Mouse (Mus musculus) limb, embryonic 15.5 days (tissue): ENCODE measurements at regions not wholly inside any gene's neighbourhood (a gene's known extent, or its start where the extent isn't known, plus 50 kb on each side); places are given as distances from the start of the nearest gene placed in this dataset.
A peak's percentile ranks its signal among the peaks of the same experiment; 100 is the strongest.

Source experiments
- ATAC-seq: fragments of 200-750 bp; cut with Nextera tagmentation; 2 replicates; pipeline ENCODE4 v1.8.0; 2017; ENCODE audit warnings: low read depth, moderate TSS enrichment; ENCODE audit not compliant: insufficient number of reproducible peaks, low FRiP score, low TSS enrichment
- H3K27ac ChIP-seq: fragments of 300-500 bp; sonication (generic); 2 replicates; pipeline ENCODE4 v1.5.1; 2015; ENCODE audit warnings: moderate library complexity, mild to moderate bottlenecking, inconsistent platforms
- H3K27me3 ChIP-seq: fragments of 300-500 bp; sonication (generic); 2 replicates; pipeline ENCODE4 v1.6.1; 2015; ENCODE audit warnings: inconsistent platforms
- H3K36me3 ChIP-seq: fragments of 300-500 bp; sonication (generic); 2 replicates; pipeline ENCODE4 v1.6.1; 2015; ENCODE audit warnings: inconsistent platforms
- H3K4me1 ChIP-seq: fragments of 300-500 bp; sonication (generic); 2 replicates; pipeline ENCODE4 v1.6.1; 2015; ENCODE audit warnings: inconsistent platforms
- H3K4me2 ChIP-seq: fragments of 300-500 bp; sonication (generic); 2 replicates; pipeline ENCODE4 v1.6.1; 2015; ENCODE audit warnings: mild to moderate bottlenecking, inconsistent platforms
- H3K4me3 ChIP-seq: fragments of 300-500 bp; sonication (generic); 2 replicates; pipeline ENCODE4 v1.5.1; 2015; ENCODE audit warnings: mild to moderate bottlenecking, inconsistent platforms
- H3K9ac ChIP-seq: fragments of 300-500 bp; sonication (generic); 2 replicates; pipeline ENCODE4 v1.6.1; 2015; ENCODE audit warnings: inconsistent platforms
- H3K9me3 ChIP-seq: fragments of 300-500 bp; sonication (generic); 2 replicates; pipeline ENCODE4 v1.6.1; 2016; ENCODE audit warnings: inconsistent platforms
- WGBS: fragments of 180-500 bp; shearing (Covaris S2); methylation state at CpG from one replicate; pipeline ENCODE4 v1.1.7; 2015; 5-methylcytosine and 5-hydroxymethylcytosine counted together

- H3K27ac ChIP-seq = no peak overlapping the region
- H3K4me3 ChIP-seq = no peak overlapping the region
- H3K9me3 ChIP-seq = no peaks in the 10 kb centered on the region; the same call in 1 of the 2 replicates
- H3K9ac ChIP-seq = no peak overlapping the region
- ATAC-seq = no peak
- no peaks in the 10 kb centered on the region for H3K36me3 ChIP-seq
- H3K4me2 ChIP-seq = no peak overlapping the region
- no peaks in the 10 kb centered on the region for H3K27me3 ChIP-seq
- WGBS = 83% methylated on average over 7 of the region's 7 CpGs
- no peaks in the 10 kb centered on the region for H3K4me1 ChIP-seq
Observed at GRCm38 (mm10) chr8:109085134-109085533, 408.7 kb upstream of the Pmfbp1 start.

GRCm38 (mm10) chr8:109087781-109088180 lies 406.0 kb upstream of the Pmfbp1 start:
- Histone ChIP-seq H3K27me3 (no peaks in the 10 kb centered on the region), H3K36me3 (no peaks in the 10 kb centered on the region), H3K9me3 (no peaks in the 10 kb centered on the region), H3K4me2 (no peak overlapping the region), H3K4me1 (no peaks in the 10 kb centered on the region), H3K9ac (no peak overlapping the region), H3K27ac (no peak overlapping the region), H3K4me3 (no peak overlapping the region)
- 33% methylated on average over 1 of the region's 1 CpGs for WGBS
- ATAC-seq = no peak

- whole genome bisulfite sequencing = 92% methylated on average over 15 of the region's 15 CpGs
Observed at GRCm38 (mm10) chr8:109099671-109100070, 394.2 kb upstream of the Pmfbp1 start.

GRCm38 (mm10) chr8:109101416-109101815 lies 392.4 kb upstream of the Pmfbp1 start:
- Histone ChIP-seq H3K9ac (no peak overlapping the region), H3K4me3 (no peak overlapping the region), H3K27me3 (no peaks in the 10 kb centered on the region), H3K9me3 (no peaks in the 10 kb centered on the region), H3K36me3 (no peaks in the 10 kb centered on the region), H3K4me1 (peaks cover 13% of the 10 kb centered on the region), H3K27ac (no peak overlapping the region), H3K4me2 (no peak overlapping the region)
- 85% methylated on average over 5 of the region's 5 CpGs for WGBS
- no peak for ATAC-seq

More at GRCm38 (mm10) chr8:109099671-109100070, 394.2 kb upstream of the Pmfbp1 start:
- no peak for ATAC-seq
- no peaks in the 10 kb centered on the region for H3K9me3 ChIP-seq
- H3K4me2 ChIP-seq = no peak overlapping the region
- no peaks in the 10 kb centered on the region for H3K36me3 ChIP-seq
- H3K27ac ChIP-seq = no peak overlapping the region
- no peaks in the 10 kb centered on the region for H3K4me1 ChIP-seq
- no peaks in the 10 kb centered on the region for H3K27me3 ChIP-seq
- no peak overlapping the region for H3K9ac ChIP-seq
- no peak overlapping the region for H3K4me3 ChIP-seq

GRCm38 (mm10) chr8:109104798-109105326 lies 389.0 kb upstream of the Pmfbp1 start:
- Histone ChIP-seq H3K9ac (no peak overlapping the region), H3K27ac (no peak overlapping the region), H3K4me2 (no peak overlapping the region), H3K4me3 (no peak overlapping the region), H3K4me1 (peaks cover 21% of the 10 kb centered on the region), H3K9me3 (no peaks in the 10 kb centered on the region), H3K36me3 (no peaks in the 10 kb centered on the region), H3K27me3 (no peaks in the 10 kb centered on the region)
- WGBS = 31% methylated on average over 6 of the region's 6 CpGs
- no peak for ATAC-seq

- H3K4me1 ChIP-seq = peaks cover 21% of the 10 kb centered on the region
- no peak overlapping the region for H3K9ac ChIP-seq
- H3K36me3 ChIP-seq = no peaks in the 10 kb centered on the region
- H3K9me3 ChIP-seq = no peaks in the 10 kb centered on the region
- no peak overlapping the region for H3K27ac ChIP-seq
- no peaks in the 10 kb centered on the region for H3K27me3 ChIP-seq
- H3K4me3 ChIP-seq = no peak overlapping the region
- 12% methylated on average over 6 of the region's 6 CpGs for WGBS
- no peak for ATAC-seq
- peak overlapping the region; percentile 19; the same call in 1 of the 2 replicates for H3K4me2 ChIP-seq
Observed at GRCm38 (mm10) chr8:109105693-109106092, 388.1 kb upstream of the Pmfbp1 start.

GRCm38 (mm10) chr8:109106971-109107370 lies 386.9 kb upstream of the Pmfbp1 start:
- 51% methylated on average over 9 of the region's 9 CpGs for WGBS
- Histone ChIP-seq H3K9ac (no peak overlapping the region), H3K9me3 (no peaks in the 10 kb centered on the region), H3K4me2 (peak overlapping the region; percentile 14; the same call in 1 of the 2 replicates), H3K4me1 (peaks cover 21% of the 10 kb centered on the region), H3K4me3 (no peak overlapping the region), H3K36me3 (no peaks in the 10 kb centered on the region), H3K27ac (no peak overlapping the region), H3K27me3 (no peaks in the 10 kb centered on the region)
- ATAC-seq = no peak

GRCm38 (mm10) chr8:109107762-109108161 lies 386.1 kb upstream of the Pmfbp1 start:
- no peak for ATAC-seq

GRCm38 (mm10) chr8:109109390-109109789 lies 384.4 kb upstream of the Pmfbp1 start:
- Histone ChIP-seq H3K9ac (no peak overlapping the region), H3K9me3 (no peaks in the 10 kb centered on the region), H3K4me1 (peaks cover 21% of the 10 kb centered on the region), H3K27ac (no peak overlapping the region), H3K27me3 (no peaks in the 10 kb centered on the region), H3K36me3 (no peaks in the 10 kb centered on the region), H3K4me3 (no peak overlapping the region), H3K4me2 (no peak overlapping the region)
- WGBS = 62% methylated on average over 4 of the region's 4 CpGs
- no peak for ATAC-seq

More at GRCm38 (mm10) chr8:109107762-109108161, 386.1 kb upstream of the Pmfbp1 start:
- Histone ChIP-seq H3K36me3 (no peaks in the 10 kb centered on the region), H3K27ac (no peak overlapping the region), H3K9ac (no peak overlapping the region), H3K4me2 (no peak overlapping the region), H3K9me3 (no peaks in the 10 kb centered on the region), H3K4me3 (no peak overlapping the region), H3K4me1 (peaks cover 21% of the 10 kb centered on the region), H3K27me3 (no peaks in the 10 kb centered on the region)
- 73% methylated on average over 12 of the region's 12 CpGs for WGBS

GRCm38 (mm10) chr8:109121776-109122175 lies 372.1 kb upstream of the Pmfbp1 start:
- Histone ChIP-seq H3K9me3 (no peaks in the 10 kb centered on the region), H3K27me3 (no peaks in the 10 kb centered on the region), H3K4me1 (no peaks in the 10 kb centered on the region), H3K27ac (no peak overlapping the region), H3K36me3 (no peaks in the 10 kb centered on the region), H3K4me3 (no peak overlapping the region), H3K4me2 (no peak overlapping the region), H3K9ac (no peak overlapping the region)
- WGBS = 47% methylated on average over 6 of the region's 6 CpGs
- ATAC-seq = no peak

- WGBS = 87% methylated on average over 8 of the region's 8 CpGs
- H3K27me3 ChIP-seq = no peaks in the 10 kb centered on the region
Observed at GRCm38 (mm10) chr8:109142495-109143158, 351.2 kb upstream of the Pmfbp1 start.

GRCm38 (mm10) chr8:109151711-109152110 lies 342.1 kb upstream of the Pmfbp1 start:
- Histone ChIP-seq H3K4me3 (no peak overlapping the region), H3K9ac (no peak overlapping the region), H3K36me3 (no peaks in the 10 kb centered on the region), H3K4me2 (no peak overlapping the region), H3K27ac (no peak overlapping the region), H3K4me1 (peaks cover 6% of the 10 kb centered on the region; the same call in 1 of the 2 replicates), H3K9me3 (no peaks in the 10 kb centered on the region), H3K27me3 (no peaks in the 10 kb centered on the region)
- ATAC-seq = no peak
- WGBS = 67% methylated on average over 4 of the region's 4 CpGs

More at GRCm38 (mm10) chr8:109142495-109143158, 351.2 kb upstream of the Pmfbp1 start:
- no peak for ATAC-seq
- no peak overlapping the region for H3K4me3 ChIP-seq
- H3K9ac ChIP-seq = no peak overlapping the region
- no peak overlapping the region for H3K4me2 ChIP-seq
- no peaks in the 10 kb centered on the region for H3K36me3 ChIP-seq
- no peaks in the 10 kb centered on the region for H3K4me1 ChIP-seq
- H3K27ac ChIP-seq = no peak overlapping the region
- H3K9me3 ChIP-seq = no peaks in the 10 kb centered on the region
